Mouse (Mus musculus) WW6 (cell line): ENCODE measurements around the gene Dzip1l.

Source experiments
- DNase-seq: peaks from one replicate; pipeline ENCODE4 v3.0.0-alpha.2; 2013; ENCODE audit warnings: low read depth, low spot score

The Dzip1l gene

GRCm38 (mm10) chr9:99660756-99661155 is 31.5 kb downstream of the Dzip1l start:
- DNase-seq, result no peak

GRCm38 (mm10) chr9:99661606-99662166 is 32.4 kb downstream of the Dzip1l start:
- DNase-seq, result no peak

GRCm38 (mm10) chr9:99662406-99662805 is 33.1 kb downstream of the Dzip1l start:
- peak; percentile 39 for DNase-seq

- no peak for DNase-seq
Observed at GRCm38 (mm10) chr9:99662887-99663286, 33.6 kb downstream of the Dzip1l start.

- DNase-seq, result no peak
Observed at GRCm38 (mm10) chr9:99667596-99667995, 38.3 kb downstream of the Dzip1l start.

- no peak for DNase-seq
Observed at GRCm38 (mm10) chr9:99671603-99672002, 42.3 kb downstream of the Dzip1l start.

GRCm38 (mm10) chr9:99675714-99676113 is 46.4 kb downstream of the Dzip1l start:
- no peak for DNase-seq

- DNase-seq, result no peak
Observed at GRCm38 (mm10) chr9:99681980-99682570, 52.8 kb downstream of the Dzip1l start.

GRCm38 (mm10) chr9:99685061-99685521 is 55.8 kb downstream of the Dzip1l start:
- no peak for DNase-seq

- DNase-seq, result no peak
Observed at GRCm38 (mm10) chr9:99685536-99686231, 56.4 kb downstream of the Dzip1l start.

GRCm38 (mm10) chr9:99689796-99690195 is 60.5 kb downstream of the Dzip1l start:
- DNase-seq, result no peak

GRCm38 (mm10) chr9:99690386-99690785 is 61.1 kb downstream of the Dzip1l start:
- DNase-seq, result no peak

GRCm38 (mm10) chr9:99694961-99695360 is 65.7 kb downstream of the Dzip1l start:
- peak; percentile 58 for DNase-seq

- no peak for DNase-seq
Observed at GRCm38 (mm10) chr9:99699752-99700389, 70.6 kb downstream of the Dzip1l start.

- no peak for DNase-seq
Observed at GRCm38 (mm10) chr9:99701187-99701586, 71.9 kb downstream of the Dzip1l start.

GRCm38 (mm10) chr9:99702215-99702614 is 72.9 kb downstream of the Dzip1l start:
- DNase-seq, result no peak

- DNase-seq, result no peak
Observed at GRCm38 (mm10) chr9:99703711-99704110, 74.4 kb downstream of the Dzip1l start.

- DNase-seq, result no peak
Observed at GRCm38 (mm10) chr9:99706264-99706663, 77.0 kb downstream of the Dzip1l start.

- DNase-seq, result no peak
Observed at GRCm38 (mm10) chr9:99707425-99708126, 78.3 kb downstream of the Dzip1l start.

- DNase-seq, result no peak
Observed at GRCm38 (mm10) chr9:99709588-99710248, 80.4 kb downstream of the Dzip1l start.

GRCm38 (mm10) chr9:99710297-99710696 is 81.0 kb downstream of the Dzip1l start:
- no peak for DNase-seq
